Mouse (Mus musculus): Measurements from ENCODE around the gene 4921511C20Rik. TPM values are rescaled to one million over a fixed set of nuclear protein-coding genes. Genes with fewer than 3 reads are reported as not detected.

The 4921511C20Rik gene
- not detected in 2 replicates for polyA plus RNA-seq (2016; fragmentation: Nextera tagmentation; extraction: Ambion mirVana)

GRCm38 (mm10) chrX:127393993-127394392 is at the start of gene 4921511C20Rik:
TSS of gene 4921511C20Rik (plus strand) at chrX:127394293.
- H3K27ac ChIP-seq (ENCODE audit: poor library complexity, severe bottlenecking) = no peak within 1 kb of the TSS
- no peak within 1 kb of the TSS for H3K9ac ChIP-seq
- H3K9me3 ChIP-seq (replicated peaks) = no peaks in the 10 kb centered on the region
- 63% methylated on average over 2 of the region's 2 CpGs for WGBS
- H3K4me2 ChIP-seq = no peak within 1 kb of the TSS
- H3K4me3 ChIP-seq = no peak within 1 kb of the TSS
- no peaks in the 10 kb centered on the region for H3K27me3 ChIP-seq (replicated peaks)
- H3K36me3 ChIP-seq = no peaks in the 10 kb centered on the region
- H3K4me1 ChIP-seq (replicated peaks) = no peaks in the 10 kb centered on the region
- no peak for ATAC-seq (ENCODE audit: insufficient number of reproducible peaks, low FRiP score)

Data from heart, embryonic 12.5 days (tissue).